Mouse (Mus musculus) limb, embryonic 12.5 days (tissue): ENCODE measurements around the gene Atp13a1. TPM values are rescaled to one million over a fixed set of nuclear protein-coding genes. Genes with fewer than 3 reads are reported as not detected.

Experiments used
- ATAC-seq: fragments of 200-750 bp; cut with Nextera tagmentation; 2 replicates; pipeline ENCODE4 v1.8.0; 2017; ENCODE audit warnings: low read depth, moderate TSS enrichment; ENCODE audit not compliant: insufficient number of reproducible peaks, insufficient read depth, low FRiP score, low TSS enrichment
- H3K27ac ChIP-seq: fragments of 300-500 bp; sonication (generic); 2 replicates; pipeline ENCODE4 v1.5.1; 2016; ENCODE audit warnings: mild to moderate bottlenecking, moderate library complexity
- H3K27me3 ChIP-seq: fragments of 300-500 bp; sonication (generic); 2 replicates; pipeline ENCODE4 v1.6.1; 2016; ENCODE audit warnings: mild to moderate bottlenecking, moderate library complexity
- H3K36me3 ChIP-seq: fragments of 300-500 bp; sonication (generic); 2 replicates; pipeline ENCODE4 v1.6.1; 2016; ENCODE audit warnings: mild to moderate bottlenecking, moderate library complexity
- H3K4me1 ChIP-seq: fragments of 300-500 bp; sonication (generic); replicated peaks from 2 replicates; pipeline ENCODE4 v1.6.1; 2016
- H3K4me2 ChIP-seq: fragments of 300-500 bp; sonication (generic); 2 replicates; pipeline ENCODE4 v1.6.1; 2016; ENCODE audit warnings: mild to moderate bottlenecking, moderate library complexity
- H3K4me3 ChIP-seq: fragments of 300-500 bp; sonication (generic); replicated peaks from 2 replicates; pipeline ENCODE4 v1.5.1; 2016; ENCODE audit warnings: mild to moderate bottlenecking
- H3K9ac ChIP-seq: fragments of 300-500 bp; sonication (generic); replicated peaks from 2 replicates; pipeline ENCODE4 v1.6.1; 2016; ENCODE audit warnings: mild to moderate bottlenecking, moderate library complexity
- H3K9me3 ChIP-seq: fragments of 300-500 bp; sonication (generic); 2 replicates; pipeline ENCODE4 v1.6.1; 2016; ENCODE audit warnings: mild to moderate bottlenecking, moderate library complexity
- WGBS: fragments of 180-500 bp; shearing (Covaris S2); methylation state at CpG from one replicate; pipeline ENCODE4 v1.1.7; 2016; 5-methylcytosine and 5-hydroxymethylcytosine counted together
- polyA plus RNA-seq: library from polyadenylated mRNA; unstranded; fragments of >200 nt; fragmentation: Nextera tagmentation; extraction: Ambion mirVana; gene quantifications from 2 replicates; pipeline ENCODE4 v1.2.1, GENCODE M21; 2016

Gene Atp13a1
- 53.3 and 57.7 TPM in 2 replicates for polyA plus RNA-seq

DNA sequence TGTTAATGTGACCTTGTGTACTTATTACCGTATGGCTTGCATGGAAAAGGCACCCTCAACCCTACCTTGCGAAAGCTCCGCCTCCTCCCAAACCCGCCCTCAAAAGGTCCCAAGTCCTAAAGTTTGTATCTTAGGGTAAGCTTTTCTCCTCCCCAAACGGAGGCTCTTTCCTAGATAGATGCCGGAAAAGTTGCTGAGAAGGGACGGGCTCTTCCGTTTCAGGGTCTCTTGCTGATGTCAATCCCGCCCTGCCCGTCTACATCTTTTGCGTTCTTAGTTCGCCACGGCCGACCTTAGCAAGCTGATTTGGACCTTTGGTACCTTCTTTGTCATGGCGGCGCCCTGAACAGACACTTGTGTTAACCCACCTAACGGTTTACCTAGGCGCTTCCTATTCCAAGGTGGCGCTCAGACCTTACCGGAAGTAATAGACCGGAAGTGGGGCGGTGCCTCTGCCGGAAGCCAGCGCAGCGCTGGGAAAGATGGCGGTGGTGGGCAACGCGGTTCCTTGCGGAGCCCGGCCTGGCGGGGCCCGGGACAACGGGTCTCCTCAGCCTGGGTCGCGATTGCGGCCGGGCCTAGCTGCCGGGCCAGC is at the start of gene Atp13a1, which contains the start of gene Zfp866:
Atp13a1 (plus strand) TSS at position 391 of the 595 bp plus-strand sequence.
Zfp866 (minus strand) TSS at position 406 of the 595 bp plus-strand sequence.
- Histone ChIP-seq H3K27ac (peak within 1 kb of the TSS; percentile 93), H3K9me3 (no peaks in the 10 kb centered on the region), H3K4me3 (peak within 1 kb of the TSS; percentile 98), H3K4me1 (peaks cover 17% of the 10 kb centered on the region), H3K4me2 (peak within 1 kb of the TSS; percentile 73), H3K36me3 (peaks cover 28% of the 10 kb centered on the region), H3K9ac (peak within 1 kb of the TSS; percentile 93), H3K27me3 (no peaks in the 10 kb centered on the region)
- under 1% methylated on average over 38 of the region's 38 CpGs for WGBS
- peak; percentile 87 for ATAC-seq

DNA sequence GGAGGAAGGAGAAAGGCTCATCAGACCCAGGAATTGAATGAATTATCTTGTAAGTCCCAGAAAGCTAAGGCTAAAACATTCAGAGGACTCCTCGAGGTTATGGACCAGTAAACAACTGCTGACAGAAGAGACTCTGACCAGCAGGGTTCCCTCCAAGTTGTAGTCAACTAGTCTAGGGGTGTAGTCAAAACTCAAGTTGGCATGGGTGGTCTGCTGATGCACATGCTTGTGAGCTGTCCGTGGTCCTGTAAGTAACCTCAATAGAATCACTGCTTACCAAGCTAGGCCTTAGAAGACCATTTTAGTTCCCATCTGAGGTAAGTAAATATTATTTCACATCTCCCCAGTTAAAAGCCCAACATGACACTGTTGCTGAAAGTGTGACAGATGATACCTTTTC is 49.7 kb upstream of the Atp13a1 start:
- Histone ChIP-seq H3K9me3 (no peaks in the 10 kb centered on the region), H3K27me3 (no peaks in the 10 kb centered on the region), H3K4me1 (no peaks in the 10 kb centered on the region), H3K4me3 (no peak overlapping the region), H3K27ac (no peak overlapping the region), H3K36me3 (peaks cover 31% of the 10 kb centered on the region), H3K4me2 (no peak overlapping the region), H3K9ac (no peak overlapping the region)
- WGBS, result 76% methylated on average over 2 of the region's 2 CpGs
- ATAC-seq, result no peak

DNA sequence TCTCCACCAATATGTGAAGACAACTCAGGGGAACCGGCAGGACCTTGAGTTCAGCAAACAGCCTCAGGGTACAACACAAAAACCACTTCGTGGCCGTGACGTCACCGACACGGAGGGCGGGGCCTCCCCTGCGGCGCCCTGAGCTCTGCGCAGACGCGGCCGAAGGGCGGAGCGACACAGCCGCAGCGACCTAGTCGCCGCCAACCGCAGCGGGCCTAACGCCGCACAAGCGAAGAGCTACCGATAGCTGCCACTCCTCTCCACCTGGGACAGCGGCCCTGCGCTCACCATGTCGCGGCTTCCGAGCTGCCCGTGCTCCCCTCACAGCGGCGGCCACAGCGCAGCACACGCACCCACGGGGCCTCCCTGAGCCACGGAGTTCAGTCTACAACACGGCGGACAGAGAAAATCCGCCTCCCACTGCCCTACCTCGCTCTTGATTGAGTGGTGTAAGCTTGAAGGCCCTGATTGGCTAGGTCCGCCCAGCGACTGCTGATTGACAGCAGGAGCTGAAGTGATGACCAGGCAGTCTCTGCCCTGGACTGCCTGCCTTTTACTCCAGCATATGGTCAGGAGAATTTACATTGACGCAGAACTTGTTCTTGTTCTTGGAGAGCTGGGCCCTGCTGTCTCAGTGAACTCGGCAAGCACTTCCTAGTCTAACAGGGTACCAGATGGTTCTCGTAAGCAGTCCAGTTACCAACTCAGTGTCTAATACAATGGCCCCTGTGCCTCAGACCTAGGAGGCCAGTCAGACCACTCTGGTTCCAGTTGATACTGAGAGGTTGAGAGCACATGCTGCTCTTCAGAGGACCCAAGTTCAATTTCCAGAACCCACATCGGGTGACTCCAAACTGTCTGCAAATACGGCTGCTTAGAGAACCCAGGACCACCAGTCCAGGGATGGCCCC is 41.2 kb upstream of the Atp13a1 start, which contains the start of gene Zfp963:
Zfp963 (minus strand) TSS at position 427 of the 911 bp plus-strand sequence.
- 4% methylated on average over 48 of the region's 48 CpGs for WGBS
- H3K27ac ChIP-seq, result peak within 1 kb of the TSS; percentile 99
- H3K36me3 ChIP-seq, result peaks cover 15% of the 10 kb centered on the region; the same call in 1 of the 2 replicates
- peak within 1 kb of the TSS; percentile 70 for H3K4me3 ChIP-seq
- no peaks in the 10 kb centered on the region for H3K9me3 ChIP-seq
- H3K4me2 ChIP-seq, result peak within 1 kb of the TSS; percentile 56
- peak; percentile 99 for ATAC-seq
- H3K27me3 ChIP-seq, result no peaks in the 10 kb centered on the region
- peak within 1 kb of the TSS; percentile 87 for H3K9ac ChIP-seq
- peaks cover 10% of the 10 kb centered on the region for H3K4me1 ChIP-seq

DNA sequence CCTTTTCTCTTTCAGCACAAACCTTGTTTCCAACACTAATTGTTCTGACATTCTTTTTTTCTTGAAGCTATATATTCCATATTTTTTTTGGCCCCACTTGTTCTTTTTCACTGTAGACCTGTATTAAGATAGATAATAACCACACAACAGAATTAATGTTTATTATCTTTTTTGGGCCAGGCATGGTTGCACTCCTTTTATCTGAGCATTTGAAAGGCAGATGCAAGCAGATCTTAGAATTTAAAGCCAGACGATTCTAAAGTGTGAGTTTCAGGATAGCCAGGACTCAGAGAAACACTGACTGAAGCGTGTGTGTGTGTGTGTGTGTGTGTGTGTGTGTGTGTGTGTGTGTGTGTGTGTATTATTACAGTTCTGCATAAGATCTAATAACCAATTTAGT is 38.5 kb upstream of the Atp13a1 start:
- H3K4me2 ChIP-seq, result no peak overlapping the region
- no peaks in the 10 kb centered on the region for H3K9me3 ChIP-seq
- H3K4me3 ChIP-seq, result no peak overlapping the region
- no peak overlapping the region for H3K9ac ChIP-seq
- no peak overlapping the region for H3K27ac ChIP-seq
- H3K36me3 ChIP-seq, result peaks cover 25% of the 10 kb centered on the region
- no peaks in the 10 kb centered on the region for H3K27me3 ChIP-seq
- 75% methylated on average over 2 of the region's 2 CpGs for WGBS
- ATAC-seq, result no peak
- H3K4me1 ChIP-seq, result peaks cover 10% of the 10 kb centered on the region

DNA sequence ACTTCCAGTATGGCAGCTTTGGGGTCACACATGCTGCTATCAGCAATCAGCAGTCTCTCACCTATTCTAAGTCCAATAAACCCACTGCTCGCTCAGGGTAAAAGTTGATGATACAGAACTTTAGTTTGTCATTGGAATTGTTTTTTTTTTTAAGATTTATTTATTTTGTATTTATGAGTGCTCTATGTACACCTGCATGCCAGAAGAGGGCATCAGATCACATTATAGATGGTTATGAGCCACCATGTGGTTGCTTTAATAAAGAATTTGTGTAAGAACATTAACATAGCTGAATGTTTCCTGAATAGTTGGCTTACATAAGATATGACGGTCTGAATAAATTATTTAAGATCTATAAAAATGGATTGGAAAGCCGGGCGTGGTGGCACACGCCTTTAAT is 32.6 kb upstream of the Atp13a1 start:
- Histone ChIP-seq H3K36me3 (peaks cover 69% of the 10 kb centered on the region), H3K4me1 (no peaks in the 10 kb centered on the region), H3K4me2 (no peak overlapping the region), H3K9ac (no peak overlapping the region), H3K4me3 (no peak overlapping the region), H3K27me3 (no peaks in the 10 kb centered on the region), H3K27ac (no peak overlapping the region), H3K9me3 (no peaks in the 10 kb centered on the region)
- 97% methylated on average over 5 of the region's 5 CpGs for WGBS
- no peak for ATAC-seq

DNA sequence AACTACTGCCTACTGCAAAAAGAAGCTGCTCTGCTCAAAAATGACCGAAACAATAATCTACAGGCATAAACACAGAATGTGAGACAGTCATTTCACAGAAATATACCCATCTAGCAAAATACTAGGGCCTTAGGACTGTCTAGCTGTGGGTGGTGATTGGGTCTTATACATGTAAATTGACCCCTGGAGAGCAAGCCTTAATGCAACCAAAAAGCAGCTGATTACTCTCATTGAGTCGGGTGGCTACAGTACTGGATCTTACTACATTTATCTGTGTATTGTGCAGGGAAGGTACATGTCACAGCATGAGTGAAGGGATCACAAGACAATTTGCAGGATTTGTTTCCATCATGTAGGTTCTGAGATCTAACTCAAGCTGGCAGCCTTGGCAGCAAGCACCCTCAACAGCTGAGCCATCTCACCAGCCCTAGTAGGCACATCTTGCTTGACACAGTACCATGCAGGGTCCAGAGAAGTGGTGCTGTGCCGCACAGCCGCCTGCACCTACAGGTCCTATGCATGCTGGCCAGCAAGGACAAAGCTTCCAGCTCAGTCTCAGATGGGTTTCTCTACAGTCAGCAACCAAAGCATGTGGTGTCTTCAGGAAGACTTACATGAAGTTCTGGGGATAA is 29.0 kb upstream of the Atp13a1 start:
- Histone ChIP-seq H3K36me3 (peaks cover 87% of the 10 kb centered on the region), H3K4me2 (no peak overlapping the region), H3K9ac (no peak overlapping the region), H3K4me3 (no peak overlapping the region), H3K27ac (no peak overlapping the region), H3K9me3 (0 out of 2 replicates have a peak, but pooled peaks cover 14% of the 10 kb centered on the region), H3K4me1 (no peaks in the 10 kb centered on the region), H3K27me3 (no peaks in the 10 kb centered on the region)
- WGBS, result 95% methylated on average over 4 of the region's 4 CpGs
- no peak for ATAC-seq

DNA sequence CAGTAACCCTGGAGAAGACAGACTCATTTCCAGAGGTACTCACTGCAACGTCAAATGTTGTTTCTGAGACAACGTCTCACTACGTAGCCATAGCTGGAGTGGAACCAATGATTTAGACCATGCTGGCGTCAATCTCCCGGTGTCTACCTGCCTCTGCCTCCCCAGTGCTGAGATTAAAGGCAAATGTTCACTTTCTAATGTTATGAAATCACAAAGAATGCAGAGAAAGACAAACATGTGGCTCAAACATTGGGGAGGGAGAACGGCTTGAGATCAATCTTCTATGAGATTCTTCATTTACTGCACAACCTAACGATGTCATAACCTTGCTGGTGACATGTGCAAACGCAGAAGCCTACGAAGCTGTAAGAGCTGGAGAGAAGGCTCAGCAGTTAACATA is 19.7 kb upstream of the Atp13a1 start:
- Histone ChIP-seq H3K36me3 (peaks cover 42% of the 10 kb centered on the region), H3K27ac (no peak overlapping the region), H3K9ac (no peak overlapping the region), H3K4me3 (no peak overlapping the region), H3K4me1 (peaks cover 26% of the 10 kb centered on the region), H3K9me3 (0 out of 2 replicates have a peak, but pooled peaks cover 4% of the 10 kb centered on the region), H3K27me3 (no peaks in the 10 kb centered on the region), H3K4me2 (no peak overlapping the region)
- no peak for ATAC-seq
- whole genome bisulfite sequencing, result 76% methylated on average over 9 of the region's 9 CpGs

DNA sequence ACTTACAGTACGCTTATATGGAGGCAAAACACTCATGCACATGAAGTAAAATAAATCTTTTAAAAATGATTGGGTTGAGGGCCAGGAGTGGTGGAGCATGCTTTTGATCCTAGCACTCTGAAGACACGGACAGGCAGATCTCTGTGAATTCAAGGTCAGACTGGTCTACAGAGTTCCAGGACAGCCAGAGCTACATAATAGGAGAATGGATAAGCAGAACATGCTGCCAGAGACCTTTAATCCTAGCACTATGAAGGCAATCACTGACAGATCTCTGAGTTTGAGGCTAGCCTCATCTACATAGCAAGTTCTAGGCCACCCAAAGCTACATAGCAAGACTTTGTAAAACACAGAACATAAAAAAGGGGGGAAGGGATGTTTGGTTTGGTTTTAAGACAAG is 18.9 kb upstream of the Atp13a1 start:
- no peak overlapping the region for H3K9ac ChIP-seq
- no peak overlapping the region for H3K27ac ChIP-seq
- peaks cover 26% of the 10 kb centered on the region for H3K4me1 ChIP-seq
- no peak for ATAC-seq
- H3K27me3 ChIP-seq, result no peaks in the 10 kb centered on the region
- peaks cover 33% of the 10 kb centered on the region for H3K36me3 ChIP-seq
- H3K9me3 ChIP-seq, result no peaks in the 10 kb centered on the region
- no peak overlapping the region for H3K4me3 ChIP-seq
- WGBS, result 78% methylated on average over 2 of the region's 2 CpGs
- H3K4me2 ChIP-seq, result peak overlapping the region; percentile 8; the same call in 1 of the 2 replicates

DNA sequence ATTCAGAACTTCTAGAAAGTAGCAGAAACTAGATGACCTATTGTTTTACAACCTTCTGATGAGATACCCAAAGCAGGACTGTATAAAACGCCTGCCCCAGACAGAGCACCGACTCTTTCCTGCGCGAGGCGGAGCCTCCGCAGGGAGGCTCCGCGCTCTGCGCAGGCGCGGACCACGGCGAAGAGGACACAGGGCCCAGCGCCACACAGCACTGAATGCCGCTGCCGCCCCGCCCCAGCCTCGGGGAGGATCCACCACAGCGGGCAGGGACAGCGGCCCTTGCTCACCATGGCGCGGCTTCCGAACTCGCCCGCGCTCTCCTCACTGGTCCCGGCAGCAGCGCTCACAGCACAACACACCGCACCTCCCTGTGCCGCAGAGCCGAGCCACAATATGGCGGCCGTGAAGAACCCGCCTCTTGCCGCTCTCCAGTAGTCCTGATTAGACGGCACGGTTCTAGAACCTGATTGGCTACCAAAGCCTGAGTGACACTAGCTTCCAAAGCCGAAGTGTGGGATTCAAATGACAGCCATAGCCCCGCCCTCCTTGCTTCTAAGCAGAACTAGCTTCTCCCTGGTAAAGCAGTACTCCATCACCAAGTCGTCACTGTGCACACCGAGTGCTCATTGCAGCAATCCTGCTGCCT is 16.3 kb upstream of the Atp13a1 start, which contains the start of gene Gm20422:
Gm20422 (minus strand) TSS at position 384 of the 646 bp plus-strand sequence.
- Histone ChIP-seq H3K4me3 (peak within 1 kb of the TSS; percentile 73), H3K36me3 (peaks cover 8% of the 10 kb centered on the region; the same call in 1 of the 2 replicates), H3K27ac (peak within 1 kb of the TSS; percentile 99), H3K9ac (peak within 1 kb of the TSS; percentile 87), H3K4me2 (peak within 1 kb of the TSS; percentile 72), H3K4me1 (peaks cover 26% of the 10 kb centered on the region), H3K9me3 (no peaks in the 10 kb centered on the region), H3K27me3 (no peaks in the 10 kb centered on the region)
- WGBS, result under 1% methylated on average over 41 of the region's 41 CpGs
- peak; percentile 98 for ATAC-seq

DNA sequence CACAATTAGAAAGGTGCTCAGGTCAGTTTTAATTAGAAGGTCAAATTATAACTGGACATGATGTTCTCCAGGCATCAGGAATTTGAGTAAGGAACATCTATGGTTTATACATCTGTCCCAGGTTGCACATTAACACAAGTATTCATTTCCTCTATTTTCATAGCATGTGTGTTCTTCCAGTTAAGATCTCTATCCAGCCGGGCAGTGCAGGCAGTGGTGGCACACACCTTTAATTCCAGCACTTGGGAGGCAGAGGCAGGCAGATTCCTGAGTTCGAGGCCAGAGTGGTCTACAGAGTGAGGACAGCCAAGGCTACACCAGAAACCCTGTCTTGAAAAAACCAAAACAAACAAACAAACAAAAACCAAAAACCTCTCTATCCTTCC is 15.8 kb upstream of the Atp13a1 start:
- peak overlapping the region; percentile 99 for H3K27ac ChIP-seq

More for the DNA sequence above, 15.8 kb upstream of the Atp13a1 start:
- Histone ChIP-seq H3K9ac (no peak overlapping the region), H3K36me3 (peaks cover 3% of the 10 kb centered on the region; the same call in 1 of the 2 replicates), H3K4me3 (peak overlapping the region; percentile 73), H3K4me2 (peak overlapping the region; percentile 72), H3K4me1 (peaks cover 23% of the 10 kb centered on the region), H3K27me3 (no peaks in the 10 kb centered on the region), H3K9me3 (no peaks in the 10 kb centered on the region)
- whole genome bisulfite sequencing, result 50% methylated on average over 2 of the region's 2 CpGs
- ATAC-seq, result peak; percentile 27; the same call in 1 of the 2 replicates
